Mouse (Mus musculus) macrophage (primary cell): ENCODE data around the gene Myg1. TPM values are rescaled to one million over a fixed set of nuclear protein-coding genes. Genes with fewer than 3 reads are reported as not detected.

Experiments
- H3K27ac ChIP-seq: fragments of 350-480 bp; formaldehyde crosslinking; 2 replicates; pipeline ENCODE4 v1.9.0; 2021
- H3K36me3 ChIP-seq: fragments of 350-480 bp; formaldehyde crosslinking; 2 replicates; pipeline ENCODE4 v1.9.0; 2021; ENCODE audit errors: inconsistent target
- H3K4me3 ChIP-seq: fragments of 350-480 bp; formaldehyde crosslinking; 2 replicates; pipeline ENCODE4 v1.9.0; 2021; ENCODE audit errors: inconsistent target
- H3K79me2 ChIP-seq: fragments of 350-480 bp; formaldehyde crosslinking; 2 replicates; pipeline ENCODE4 v1.9.0; 2021; ENCODE audit errors: inconsistent target
- WGBS: methylation state at CpG from one replicate; pipeline ENCODE4 v1.1.7; 2026; ENCODE audit warnings: inconsistent platforms; ENCODE audit not compliant: missing documents; 5-methylcytosine and 5-hydroxymethylcytosine counted together
- polyA plus RNA-seq: library from polyadenylated mRNA; stranded (reverse); fragments of 250-400 nt; gene quantifications from 3 replicates; pipeline ENCODE4 v1.2.4, GENCODE M21; 2018; ENCODE audit warnings: inconsistent platforms

Myg1 gene
- polyA plus RNA-seq, 1 experiment from 2014 or later: 15.1 TPM

GRCm38 (mm10) chr15:102383671-102384070 is 52.2 kb downstream of the Myg1 start:
- WGBS: 97% methylated on average over 6 of the region's 6 CpGs
- no peaks in the 10 kb centered on the region for H3K36me3 ChIP-seq
- H3K79me2 ChIP-seq: no peaks in the 10 kb centered on the region
- H3K4me3 ChIP-seq: no peak overlapping the region
- no peak overlapping the region for H3K27ac ChIP-seq

- WGBS: 48% methylated on average over 9 of the region's 9 CpGs
- no peak overlapping the region for H3K4me3 ChIP-seq
- H3K36me3 ChIP-seq: no peaks in the 10 kb centered on the region
- no peaks in the 10 kb centered on the region for H3K79me2 ChIP-seq
- H3K27ac ChIP-seq: no peak overlapping the region
Measured at GRCm38 (mm10) chr15:102386640-102387039, 55.1 kb downstream of the Myg1 start.

Other genes with a start within 250 kb of the Myg1 start
- gene Tns2, start 231.3 kb upstream of the Myg1 start, polyA plus RNA-seq: 0.37 to 0.66 TPM in 2 of 3 replicates, not detected in the other
- gene Spryd3, start 195.5 kb upstream of the Myg1 start, polyA plus RNA-seq: 22.0 to 28.2 TPM (median 22.5 TPM) in 3 replicates
- not detected in 3 replicates for gene Igfbp6, start 187.3 kb upstream of the Myg1 start, polyA plus RNA-seq
- gene Soat2, start 181.2 kb upstream of the Myg1 start, polyA plus RNA-seq: 0.06 to 0.15 TPM in 2 of 3 replicates, not detected in the other
- 18.5 to 29.1 TPM (median 19.8 TPM) in 3 replicates for gene Zfp740, start 128.5 kb upstream of the Myg1 start, polyA plus RNA-seq
- gene Csad, start 127.0 kb upstream of the Myg1 start, polyA plus RNA-seq: 10.6 to 26.7 TPM (median 14.8 TPM) in 3 replicates
- 3.5 to 14.3 TPM (median 5.0 TPM) in 3 replicates for gene Itgb7, start 99.8 kb upstream of the Myg1 start, polyA plus RNA-seq
- gene Rarg, start 74.2 kb upstream of the Myg1 start, polyA plus RNA-seq: 4.7 to 19.6 TPM (median 7.5 TPM) in 3 replicates
- gene Gm9918, start 61.1 kb upstream of the Myg1 start, polyA plus RNA-seq: not detected in 3 replicates
- gene Mfsd5, start 52.3 kb upstream of the Myg1 start, polyA plus RNA-seq: 49.9 to 84.0 TPM (median 66.7 TPM) in 3 replicates
- 1.0 to 5.7 TPM (median 3.5 TPM) in 3 replicates for gene Espl1, start 35.4 kb upstream of the Myg1 start, polyA plus RNA-seq
- 258 to 355 TPM (median 355 TPM) in 3 replicates for gene Pfdn5, start 5.6 kb upstream of the Myg1 start, polyA plus RNA-seq
- 10.7 to 28.2 TPM (median 18.0 TPM) in 3 replicates for gene Aaas, start 19.1 kb downstream of the Myg1 start, polyA plus RNA-seq
- gene Sp7, start 35.5 kb downstream of the Myg1 start, polyA plus RNA-seq: not detected in 3 replicates
- gene Sp1, start 74.4 kb downstream of the Myg1 start, polyA plus RNA-seq: 19.8 to 22.7 TPM (median 22.6 TPM) in 3 replicates
- 0.07 TPM in 1 of 3 replicates, not detected in the others for gene Amhr2, start 113.7 kb downstream of the Myg1 start, polyA plus RNA-seq
- 149 to 380 TPM (median 236 TPM) in 3 replicates for gene Prr13, start 127.3 kb downstream of the Myg1 start, polyA plus RNA-seq
- 469 to 548 TPM (median 534 TPM) in 3 replicates for gene Pcbp2, start 138.8 kb downstream of the Myg1 start, polyA plus RNA-seq
- gene Gm10337, start 172.0 kb downstream of the Myg1 start, polyA plus RNA-seq: not detected in 3 replicates
- 4.7 to 7.1 TPM (median 5.2 TPM) in 3 replicates for gene Map3k12, start 185.4 kb downstream of the Myg1 start, polyA plus RNA-seq
- 12.9 to 30.0 TPM (median 24.7 TPM) in 3 replicates for gene Tarbp2, start 186.5 kb downstream of the Myg1 start, polyA plus RNA-seq
- gene Npff, start 193.2 kb downstream of the Myg1 start, polyA plus RNA-seq: 0.41 to 1.8 TPM (median 1.0 TPM) in 3 replicates